Mouse (Mus musculus) monocyte, adult 2 months (primary cell): ENCODE data around the gene Fndc1.

Experiments
- DNase-seq, 2 experiments: peaks; one replicate each; pipeline ENCODE4 v3.0.0; 2022; ENCODE audit warnings: low spot score in 2 of 2, low read depth in 1 of 2

Gene Fndc1

GRCm38 (mm10) chr17:7821553-7822186, 5.4 kb downstream of the Fndc1 start:
- no peak for DNase-seq

- DNase-seq, result no peak
Measured at GRCm38 (mm10) chr17:7820176-7820575, 6.9 kb downstream of the Fndc1 start.

GRCm38 (mm10) chr17:7816602-7817001, 10.5 kb downstream of the Fndc1 start:
- DNase-seq, result no peak

- DNase-seq, result no peak
Measured at GRCm38 (mm10) chr17:7814433-7814832, 12.7 kb downstream of the Fndc1 start.

GRCm38 (mm10) chr17:7808043-7808442, 19.1 kb downstream of the Fndc1 start:
- DNase-seq, result no peak

- DNase-seq, result no peak
Measured at GRCm38 (mm10) chr17:7805105-7805504, 22.0 kb downstream of the Fndc1 start.

GRCm38 (mm10) chr17:7802483-7802882, 24.6 kb downstream of the Fndc1 start:
- no peak for DNase-seq

GRCm38 (mm10) chr17:7799894-7800293, 27.2 kb downstream of the Fndc1 start:
- DNase-seq, result no peak

GRCm38 (mm10) chr17:7795584-7795983, 31.5 kb downstream of the Fndc1 start:
- no peak for DNase-seq

GRCm38 (mm10) chr17:7795168-7795567, 31.9 kb downstream of the Fndc1 start:
- DNase-seq, result no peak

GRCm38 (mm10) chr17:7794093-7794492, 33.0 kb downstream of the Fndc1 start:
- DNase-seq, result no peak

GRCm38 (mm10) chr17:7790512-7790911, 36.6 kb downstream of the Fndc1 start:
- no peak for DNase-seq

- no peak for DNase-seq
Measured at GRCm38 (mm10) chr17:7774101-7774500, 53.0 kb downstream of the Fndc1 start.

- DNase-seq, result no peak
Measured at GRCm38 (mm10) chr17:7759786-7760185, 67.3 kb downstream of the Fndc1 start.

GRCm38 (mm10) chr17:7755001-7755400, 72.1 kb downstream of the Fndc1 start:
- no peak for DNase-seq

GRCm38 (mm10) chr17:7753383-7753782, 73.7 kb downstream of the Fndc1 start:
- no peak for DNase-seq

GRCm38 (mm10) chr17:7749051-7749815, 77.9 kb downstream of the Fndc1 start:
- no peak for DNase-seq

GRCm38 (mm10) chr17:7746841-7747240, 80.3 kb downstream of the Fndc1 start:
- DNase-seq, result no peak

- DNase-seq, result no peak
Measured at GRCm38 (mm10) chr17:7744976-7745375, 82.1 kb downstream of the Fndc1 start.

- DNase-seq, result no peak
Measured at GRCm38 (mm10) chr17:7740988-7741387, 86.1 kb downstream of the Fndc1 start.

- DNase-seq, result no peak
Measured at GRCm38 (mm10) chr17:7722991-7723390, 104.1 kb downstream of the Fndc1 start.

GRCm38 (mm10) chr17:7718886-7719285, 108.2 kb downstream of the Fndc1 start:
- no peak for DNase-seq

GRCm38 (mm10) chr17:7717945-7718344, 109.2 kb downstream of the Fndc1 start:
- DNase-seq, result no peak
